Mouse (Mus musculus) kidney, adult 2 months (tissue): ENCODE results near the gene Galm.

Experiments
- CTCF ChIP-seq: fragments of 200-500 bp; conservative IDR thresholded peaks from 2 replicates; pipeline ENCODE4 v1.5.1; 2011; ENCODE audit warnings: low read depth, mild to moderate bottlenecking, control low read depth, low read length, moderate library complexity, mixed read lengths; ENCODE audit not compliant: insufficient read depth, insufficient read length
- POLR2A ChIP-seq: fragments of 200-500 bp; IDR thresholded peaks from one replicate; pipeline ENCODE4 v1.6.1; 2011; ENCODE audit warnings: low read depth, low read length, control low read depth

- TF ChIP-seq CTCF (no peak), POLR2A (no peak)
Observed at GRCm38 (mm10) chr17:80172761-80173160, 45.5 kb downstream of the Galm start.
